Mouse (Mus musculus) T-helper 1 cell (primary cell): ENCODE measurements around the gene Cplane1.

Experiments used
- in situ Hi-C: fragments of 300-600 bp; cut with MboI, MseI; formaldehyde crosslinking; loops from one replicate; pipeline ENCODE4 v1.15.1; 2025; ENCODE audit warnings: high pct_unique_total_duplicates

Cplane1 gene

DNA sequence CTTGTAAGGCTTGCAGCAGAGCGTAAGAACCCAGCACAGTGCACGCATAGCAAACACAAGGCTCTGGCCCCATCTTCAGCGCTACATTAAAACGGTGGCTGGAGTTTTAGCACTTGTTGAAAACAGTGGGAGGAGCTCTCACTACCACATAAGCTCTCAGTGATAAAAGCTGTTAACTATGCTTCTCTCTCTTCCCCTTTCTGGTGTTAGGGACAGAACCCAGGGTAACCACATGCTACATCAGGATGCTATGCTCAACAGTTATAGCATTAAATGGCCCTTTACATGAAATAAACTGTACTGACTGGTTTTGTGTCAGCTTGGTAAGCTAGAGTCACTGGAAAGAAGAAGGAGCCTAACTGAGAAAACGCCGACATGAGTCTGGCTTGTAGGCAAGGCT lies 125.2 kb downstream of the Cplane1 start:
- in situ Hi-C loops, result no loop called here

DNA sequence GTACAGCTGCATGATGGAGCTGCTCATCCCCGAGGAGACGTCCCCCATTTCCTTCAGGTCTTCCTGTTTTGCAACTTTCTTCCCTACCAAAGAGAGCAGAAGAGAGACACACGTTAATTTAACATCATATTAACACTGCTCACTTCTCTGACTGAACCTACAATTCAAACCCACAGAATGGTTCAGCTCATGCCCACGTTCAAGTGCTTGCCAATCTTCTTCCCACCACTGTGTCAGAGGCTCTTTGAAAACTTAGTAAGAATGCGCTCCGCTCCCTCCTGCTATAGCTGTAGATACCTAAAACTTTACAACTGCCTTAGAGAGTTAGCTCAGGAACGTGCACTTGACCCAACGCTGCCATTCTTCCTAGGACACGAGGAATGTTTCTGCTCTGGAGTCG lies 134.0 kb downstream of the Cplane1 start:
- in situ Hi-C loops, result no loop called here

DNA sequence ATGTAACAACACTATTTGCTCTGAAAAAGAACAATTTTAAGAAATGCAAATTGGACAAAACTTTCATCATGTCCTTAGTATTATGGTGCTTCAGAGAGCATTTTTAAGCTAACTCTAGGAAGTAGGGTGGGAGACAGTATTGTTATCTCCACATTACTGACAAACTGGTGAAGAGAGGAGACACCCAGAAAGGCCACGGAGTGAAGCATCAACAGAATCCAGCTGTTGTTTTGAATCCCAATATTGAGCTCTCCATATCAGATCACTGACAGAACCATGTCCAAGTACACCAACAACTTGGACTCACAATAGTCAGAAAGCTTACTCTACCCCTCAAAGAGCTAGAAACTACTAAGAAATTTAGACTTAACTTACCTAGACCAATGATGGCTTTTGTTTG lies 136.6 kb downstream of the Cplane1 start:
- in situ Hi-C loops, result no loop called here

DNA sequence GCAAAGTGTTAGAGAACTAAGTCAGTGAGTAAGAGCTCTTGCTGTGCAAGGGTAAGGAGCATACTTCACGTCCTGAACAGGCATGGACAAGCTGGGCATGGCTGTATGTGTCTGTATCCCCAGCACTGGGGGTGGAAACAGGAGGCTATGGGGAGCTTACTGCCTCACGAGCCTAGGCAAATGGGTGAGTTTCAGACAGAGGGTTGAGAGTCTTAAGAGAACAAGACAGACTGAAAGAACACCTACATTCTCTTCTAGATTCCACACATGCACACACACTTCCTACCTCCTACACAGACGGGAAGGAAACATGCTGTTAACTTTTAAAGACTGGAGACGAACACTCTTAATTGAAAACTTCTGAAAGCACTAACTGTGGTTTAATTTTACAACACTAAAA lies 148.5 kb downstream of the Cplane1 start:
- in situ Hi-C loops, result no loop called here

DNA sequence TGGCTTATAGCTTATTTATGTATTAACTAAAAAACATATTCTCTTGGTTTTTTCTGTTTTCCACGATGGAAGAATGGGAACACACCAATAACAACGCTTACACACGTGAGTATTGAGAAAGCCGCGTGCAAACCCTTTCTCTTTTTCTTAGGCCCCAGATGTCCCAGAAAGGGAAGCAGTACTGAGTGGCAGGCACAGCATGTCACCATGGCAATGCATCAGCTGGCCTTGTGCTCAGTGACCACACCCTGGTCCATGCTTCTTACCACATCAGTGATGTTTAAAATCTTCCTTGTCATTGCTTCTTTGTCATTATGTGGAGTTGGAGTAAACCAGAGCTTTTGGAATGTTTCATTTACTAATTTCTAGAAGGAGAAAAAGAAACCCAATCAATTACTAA lies 150.3 kb downstream of the Cplane1 start:
- in situ Hi-C loops, result no loop called here
